Mouse (Mus musculus) ES-Bruce4 (cell line): Measurements from ENCODE around the gene Lhfpl2. TPM values are rescaled to one million over a fixed set of nuclear protein-coding genes. Genes with fewer than 3 reads are reported as not detected.

ENCODE experiments used
- H3K27ac ChIP-seq: 2 replicates; pipeline ENCODE4 v1.5.1; 2012; ENCODE audit warnings: low read length, inconsistent platforms; ENCODE audit not compliant: insufficient read depth
- H3K27me3 ChIP-seq: 2 replicates; pipeline ENCODE4 v1.6.1; 2012; ENCODE audit warnings: mild to moderate bottlenecking, low read length, inconsistent platforms; ENCODE audit not compliant: control insufficient read depth, poor library complexity, insufficient read depth, severe bottlenecking
- H3K36me3 ChIP-seq: 2 replicates; pipeline ENCODE4 v1.6.1; 2012; ENCODE audit warnings: inconsistent platforms, mild to moderate bottlenecking, low read length, moderate library complexity; ENCODE audit not compliant: control insufficient read depth, poor library complexity, insufficient read depth, severe bottlenecking
- H3K4me1 ChIP-seq: one replicate; pipeline ENCODE4 v1.8.1; 2011; ENCODE audit warnings: low read length; ENCODE audit not compliant: control insufficient read depth, insufficient read depth
- H3K4me3 ChIP-seq: 2 replicates; pipeline ENCODE4 v1.5.1; 2011; ENCODE audit warnings: low read depth, mild to moderate bottlenecking, low read length
- H3K9ac ChIP-seq: 2 replicates; pipeline ENCODE4 v1.6.1; 2012; ENCODE audit warnings: low read depth, mild to moderate bottlenecking, inconsistent platforms; ENCODE audit not compliant: poor library complexity, severe bottlenecking
- H3K9me3 ChIP-seq: replicated peaks from 2 replicates; pipeline ENCODE4 v1.6.1; 2012; ENCODE audit warnings: mild to moderate bottlenecking, low read length, inconsistent platforms; ENCODE audit not compliant: control insufficient read depth, poor library complexity, insufficient read depth, severe bottlenecking
- CTCF ChIP-seq: IDR thresholded peaks from one replicate; pipeline ENCODE4 v1.8.1; 2011; ENCODE audit warnings: low read depth, low read length
- EP300 ChIP-seq: IDR thresholded peaks from 2 replicates; pipeline ENCODE4 v1.6.1; 2011; ENCODE audit warnings: low read depth, low read length; ENCODE audit not compliant: insufficient read depth
- POLR2A ChIP-seq: IDR thresholded peaks from one replicate; pipeline ENCODE4 v1.8.1; 2011; ENCODE audit warnings: low read length; ENCODE audit not compliant: insufficient read depth
- polyA plus RNA-seq: library from polyadenylated mRNA; stranded (reverse); fragments of >200 nt; gene quantifications from 2 replicates; pipeline ENCODE4 v1.2.4, GENCODE M21; 2011; ENCODE audit warnings: low read depth; ENCODE audit not compliant: missing spikeins, insufficient read depth, insufficient read length

Gene Lhfpl2
- polyA plus RNA-seq, 1 experiment, result 12.5 TPM

DNA sequence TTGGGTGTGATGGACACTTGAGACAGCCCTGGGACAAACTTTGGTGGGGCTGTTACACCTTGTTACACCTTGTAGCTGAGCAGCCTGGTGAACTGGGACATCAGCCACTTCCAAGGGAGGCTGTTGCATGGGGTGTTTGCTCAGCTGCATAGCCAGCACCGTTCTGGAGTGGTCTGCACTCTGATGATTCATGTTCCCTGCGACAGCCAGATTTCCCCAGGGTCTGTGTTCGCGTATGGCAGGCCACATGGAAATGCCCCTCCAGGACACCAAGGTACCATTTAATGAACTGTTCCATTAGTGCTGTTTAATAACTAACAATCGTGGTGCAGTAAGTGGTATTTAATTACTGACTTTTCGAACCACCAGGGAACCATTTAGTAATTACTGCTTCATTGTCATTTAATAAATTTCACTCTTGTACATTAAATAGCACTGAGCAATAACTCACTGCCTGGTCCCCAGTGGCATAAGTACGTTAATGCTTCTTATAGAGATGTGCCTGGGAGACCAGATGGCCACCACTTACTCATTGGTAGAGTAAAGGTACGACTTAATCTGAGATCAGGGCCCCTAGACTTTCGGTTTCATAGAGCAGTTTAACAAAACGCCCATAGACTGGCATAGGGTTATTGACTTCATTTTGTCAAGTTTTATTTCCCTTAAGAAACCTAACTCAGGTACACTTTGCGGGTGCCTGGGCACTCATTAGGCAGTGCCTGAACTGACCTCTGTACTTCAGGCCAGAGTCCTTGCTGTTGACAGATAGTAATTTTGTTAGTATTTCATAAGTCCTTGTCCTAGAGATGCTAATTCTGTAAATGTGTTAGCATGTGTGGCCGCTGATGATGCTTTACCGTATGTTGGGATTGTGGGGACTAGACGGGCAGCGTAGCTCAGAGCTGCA is 26.9 kb downstream of the Lhfpl2 start:
- Histone ChIP-seq H3K27me3 (no peaks in the 10 kb centered on the region), H3K4me1 (no peaks in the 10 kb centered on the region), H3K4me3 (no peak overlapping the region), H3K27ac (no peak overlapping the region), H3K9ac (no peak overlapping the region), H3K9me3 (no peaks in the 10 kb centered on the region; the same call in 1 of the 2 replicates), H3K36me3 (no peaks in the 10 kb centered on the region)
- no peak for TF ChIP-seq CTCF
- no peak for TF ChIP-seq POLR2A
- no peak for TF ChIP-seq EP300

DNA sequence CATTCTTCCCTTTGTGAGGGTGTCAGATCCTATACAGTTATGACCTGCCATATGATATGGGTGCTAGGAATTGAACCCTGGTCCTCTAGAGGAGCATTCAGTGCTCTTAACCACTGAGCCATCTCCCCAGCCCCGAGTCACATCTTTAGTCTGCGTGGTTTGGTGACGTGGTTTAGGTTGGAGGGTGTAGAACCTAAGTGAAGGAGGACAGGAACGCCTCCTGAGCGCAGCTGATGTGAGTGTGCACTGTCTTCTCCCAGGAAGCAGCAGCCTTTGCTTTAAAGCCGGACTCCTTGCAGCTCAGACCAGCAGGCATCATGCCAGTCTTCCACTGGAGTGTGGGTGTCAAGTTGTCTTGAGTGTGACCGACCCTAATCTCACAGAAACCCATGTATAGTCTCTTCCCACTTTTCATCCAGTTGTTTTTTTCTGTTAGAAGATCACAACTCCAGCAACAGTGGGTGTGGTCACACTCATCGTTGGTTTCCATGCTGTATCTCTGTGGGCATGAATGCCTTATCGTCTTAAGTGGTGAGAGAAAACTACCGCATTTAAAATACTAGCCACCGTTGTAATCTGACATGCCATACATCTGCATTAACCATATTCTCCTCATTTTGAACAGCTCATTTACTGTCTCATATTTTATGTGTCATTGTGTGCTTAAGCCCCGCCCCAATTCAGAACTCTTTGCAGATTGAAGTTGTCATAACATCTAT is 28.7 kb downstream of the Lhfpl2 start:
- Histone ChIP-seq H3K9me3 (no peaks in the 10 kb centered on the region), H3K9ac (no peak overlapping the region), H3K4me3 (no peak overlapping the region), H3K27me3 (no peaks in the 10 kb centered on the region), H3K36me3 (no peaks in the 10 kb centered on the region), H3K27ac (no peak overlapping the region), H3K4me1 (no peaks in the 10 kb centered on the region)
- TF ChIP-seq CTCF, result no peak

DNA sequence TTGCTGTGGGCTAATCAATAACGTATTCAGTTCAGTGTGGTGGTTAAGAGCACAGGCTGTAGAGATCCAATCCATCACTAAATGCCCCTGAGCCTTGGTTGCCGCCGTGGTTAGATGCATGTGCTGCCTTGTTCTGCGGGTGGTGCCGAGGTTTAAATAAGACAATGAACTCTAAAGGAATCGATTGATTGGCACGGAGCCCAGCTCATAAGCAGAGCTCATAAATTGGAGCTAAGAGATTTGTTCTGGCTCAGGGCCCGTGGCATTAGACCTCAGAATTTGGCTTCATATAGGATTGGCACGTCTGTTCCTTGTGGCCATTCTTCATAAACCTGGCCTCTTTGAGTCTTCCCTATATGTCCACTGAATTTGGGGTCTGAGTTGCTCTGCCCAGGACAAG is 29.5 kb downstream of the Lhfpl2 start:
- Histone ChIP-seq H3K27ac (no peak overlapping the region), H3K4me1 (no peaks in the 10 kb centered on the region), H3K9me3 (no peaks in the 10 kb centered on the region), H3K36me3 (no peaks in the 10 kb centered on the region), H3K4me3 (no peak overlapping the region), H3K9ac (no peak overlapping the region), H3K27me3 (no peaks in the 10 kb centered on the region)
- TF ChIP-seq POLR2A (no peak), CTCF (no peak), EP300 (no peak)

DNA sequence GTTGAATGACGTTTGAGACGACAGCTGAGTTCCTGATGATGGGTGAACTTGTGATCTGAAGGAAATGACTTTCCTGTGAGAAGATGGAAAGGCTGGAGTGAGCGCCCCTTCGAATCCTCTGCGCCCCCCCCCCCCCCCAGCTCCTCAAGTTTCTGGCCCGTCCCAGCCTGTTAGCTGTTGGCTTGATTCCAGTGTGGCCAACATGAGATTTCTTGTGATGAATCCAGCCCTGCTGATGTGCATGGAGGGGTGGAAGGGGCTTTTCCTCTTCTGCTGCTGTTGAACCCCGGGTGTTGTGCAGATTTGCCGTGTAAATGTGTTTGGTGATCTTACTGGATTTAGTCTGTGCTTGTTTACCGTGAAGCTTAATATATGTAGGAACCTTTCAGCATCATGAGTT is 31.2 kb downstream of the Lhfpl2 start:
- H3K9me3 ChIP-seq, result no peaks in the 10 kb centered on the region
- no peak overlapping the region for H3K27ac ChIP-seq
- H3K9ac ChIP-seq, result no peak overlapping the region
- no peaks in the 10 kb centered on the region for H3K4me1 ChIP-seq
- no peak overlapping the region for H3K4me3 ChIP-seq
- no peak for TF ChIP-seq POLR2A
- no peak for TF ChIP-seq CTCF
- TF ChIP-seq EP300, result no peak
- no peaks in the 10 kb centered on the region for H3K36me3 ChIP-seq
- H3K27me3 ChIP-seq, result no peaks in the 10 kb centered on the region

DNA sequence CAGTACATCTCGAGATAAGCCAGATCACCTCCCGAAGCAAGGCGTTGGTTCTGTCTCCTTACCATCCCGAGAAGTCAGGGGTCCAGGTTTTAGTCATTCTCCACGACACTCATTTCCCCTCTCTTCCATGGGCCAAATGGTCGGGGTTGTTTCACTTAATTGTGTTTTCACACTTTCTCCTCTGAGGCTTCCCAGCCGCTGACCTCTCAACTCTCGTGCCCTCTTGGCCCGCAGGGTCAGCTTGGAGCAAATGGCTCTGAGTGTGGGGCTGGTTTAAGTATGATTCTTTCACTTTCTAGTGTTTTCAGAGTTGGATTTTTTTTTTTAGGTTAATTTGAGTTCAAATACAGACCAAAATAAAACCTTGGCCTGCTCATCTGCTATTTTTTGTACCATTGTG is 31.7 kb downstream of the Lhfpl2 start:
- TF ChIP-seq CTCF, result no peak
- TF ChIP-seq POLR2A, result no peak
- no peak for TF ChIP-seq EP300
- H3K27ac ChIP-seq, result no peak overlapping the region
- no peaks in the 10 kb centered on the region for H3K9me3 ChIP-seq
- no peaks in the 10 kb centered on the region for H3K4me1 ChIP-seq
- H3K36me3 ChIP-seq, result no peaks in the 10 kb centered on the region
- H3K4me3 ChIP-seq, result no peak overlapping the region
- H3K9ac ChIP-seq, result no peak overlapping the region
- no peaks in the 10 kb centered on the region for H3K27me3 ChIP-seq

DNA sequence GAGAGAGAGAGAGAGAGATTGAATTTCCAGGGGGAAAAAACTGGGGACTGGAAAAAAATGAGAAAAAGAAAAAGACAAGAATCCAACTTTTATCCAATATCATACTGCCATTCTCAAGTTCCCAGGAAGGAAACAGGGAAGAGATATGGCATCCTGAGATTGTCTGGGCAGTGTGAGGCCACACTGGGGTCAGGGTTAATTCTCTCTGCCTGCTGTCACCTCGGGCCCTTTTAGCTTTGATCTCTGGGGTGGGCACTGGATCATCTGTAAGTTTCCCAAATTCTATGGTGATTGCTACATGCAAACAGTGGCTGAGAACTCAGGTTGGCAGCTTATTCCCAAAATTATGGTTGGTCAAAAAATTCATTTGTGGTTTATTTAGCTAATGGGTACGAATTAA is 33.8 kb downstream of the Lhfpl2 start:
- Histone ChIP-seq H3K27ac (no peak overlapping the region), H3K36me3 (no peaks in the 10 kb centered on the region), H3K4me1 (no peaks in the 10 kb centered on the region), H3K9me3 (no peaks in the 10 kb centered on the region; the same call in 1 of the 2 replicates), H3K27me3 (no peaks in the 10 kb centered on the region), H3K9ac (no peak overlapping the region), H3K4me3 (no peak overlapping the region)
- TF ChIP-seq POLR2A (no peak), EP300 (no peak), CTCF (no peak)
